Mouse (Mus musculus): ENCODE measurements around the gene Plekha6. TPM values are rescaled to one million over a fixed set of nuclear protein-coding genes. Genes with fewer than 3 reads are reported as not detected.

Gene Plekha6
- polyA plus RNA-seq, 1 experiment: 0.12 TPM

DNA sequence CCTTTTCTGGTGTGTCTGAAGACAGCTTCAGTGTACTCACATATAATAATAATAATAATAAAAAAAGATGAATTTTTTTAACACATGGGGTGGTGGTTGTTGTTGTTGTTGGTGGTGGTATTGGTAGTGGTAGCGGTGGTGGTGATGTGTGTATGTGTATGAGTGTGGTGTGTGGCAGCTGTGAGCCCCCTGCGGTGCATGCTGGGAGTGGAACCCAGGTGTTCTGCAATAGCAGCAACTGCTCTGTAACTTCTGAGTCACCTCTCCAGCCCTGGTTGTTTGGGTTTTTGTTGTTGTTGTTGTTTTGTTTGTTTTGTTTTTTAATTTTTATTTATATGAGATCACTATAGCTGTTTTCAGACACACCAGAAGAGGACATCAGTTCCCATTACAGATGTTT, 13.5 kb upstream of the Plekha6 start:
- TF ChIP-seq TCF3 (IDR thresholded peaks at IDR 0.05; ENCODE audit: insufficient read length, low read depth): no peak
- TF ChIP-seq POLR2AphosphoS2 (IDR thresholded peaks at IDR 0.05; ENCODE audit: insufficient read length, low read depth): no peak
- no peak for TF ChIP-seq USF1 (IDR thresholded peaks at IDR 0.05; ENCODE audit: low read depth)
- TF ChIP-seq SRF (IDR thresholded peaks at IDR 0.05; ENCODE audit: control insufficient read depth, insufficient read length, low read depth): no peak
- TF ChIP-seq MAX (IDR thresholded peaks at IDR 0.05; ENCODE audit: low read depth): no peak
- no peak for TF ChIP-seq MYOD1 (IDR thresholded peaks at IDR 0.05; ENCODE audit: control insufficient read depth in 1 of 3, insufficient read length in 2 of 3, low read depth in 2 of 3)
- no peak for TF ChIP-seq CEBPB (IDR thresholded peaks at IDR 0.05; ENCODE audit: insufficient read depth, poor library complexity, severe bottlenecking)
- Histone ChIP-seq H3K36me3 (ENCODE audit: control insufficient read depth, insufficient read depth) (no peaks in the 10 kb centered on the region), H3K27me3 (ENCODE audit: control insufficient read depth, insufficient read depth, insufficient read length) (peaks cover 11% of the 10 kb centered on the region), H3ac (ENCODE audit: control insufficient read depth, insufficient read length) (no peak overlapping the region), H3K4me3 (no peak overlapping the region), H3K79me2 (ENCODE audit: control insufficient read depth, insufficient read depth) (no peaks in the 10 kb centered on the region), H3K4me2 (ENCODE audit: low read depth) (no peak overlapping the region)

DNA sequence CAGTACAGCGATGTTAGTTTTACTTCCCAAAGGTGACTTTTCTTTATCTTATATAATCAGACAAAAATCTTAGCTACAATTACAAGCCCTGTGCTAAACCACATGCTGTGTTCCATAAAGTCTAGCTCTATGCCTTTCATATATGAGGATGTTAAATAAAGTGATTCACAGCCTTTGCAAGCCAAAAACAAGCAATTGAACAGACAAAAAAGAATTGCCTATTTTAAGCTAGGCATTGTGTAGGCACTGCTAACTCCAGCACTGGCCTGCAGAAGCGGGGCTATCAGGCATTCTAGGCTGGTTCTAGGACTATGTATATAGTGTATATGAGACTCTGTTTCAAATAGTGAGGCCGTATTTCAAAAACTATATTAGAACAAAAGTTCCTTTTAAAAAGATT, 11.8 kb upstream of the Plekha6 start:
- TF ChIP-seq E2F4 (IDR thresholded peaks at IDR 0.05; ENCODE audit: insufficient read depth) (no peak), MAX (IDR thresholded peaks at IDR 0.05; ENCODE audit: low read depth) (no peak), CEBPB (IDR thresholded peaks at IDR 0.05; ENCODE audit: insufficient read depth, poor library complexity, severe bottlenecking) (no peak), POLR2A (IDR thresholded peaks at IDR 0.05; ENCODE audit: insufficient read length, low read depth) (no peak), TCF12 (IDR thresholded peaks at IDR 0.05; ENCODE audit: insufficient read depth, poor library complexity, severe bottlenecking) (no peak), TCF3 (IDR thresholded peaks at IDR 0.05; ENCODE audit: insufficient read length, low read depth) (no peak), USF1 (IDR thresholded peaks at IDR 0.05; ENCODE audit: low read depth) (no peak), MYOG (IDR thresholded peaks at IDR 0.05; ENCODE audit: control insufficient read depth in 1 of 3, insufficient read depth in 1 of 3, insufficient read length in 2 of 3, low read depth in 2 of 3) (no peak), REST (IDR thresholded peaks at IDR 0.05; ENCODE audit: insufficient read depth, insufficient read length) (no peak), MYOD1 (IDR thresholded peaks at IDR 0.05; ENCODE audit: control insufficient read depth in 1 of 3, insufficient read length in 2 of 3, low read depth in 2 of 3) (no peak), SRF (IDR thresholded peaks at IDR 0.05; ENCODE audit: control insufficient read depth, insufficient read length, low read depth) (no peak), POLR2AphosphoS2 (IDR thresholded peaks at IDR 0.05; ENCODE audit: insufficient read length, low read depth) (no peak)
- H3K4me2 ChIP-seq (ENCODE audit: low read depth): no peak overlapping the region

DNA sequence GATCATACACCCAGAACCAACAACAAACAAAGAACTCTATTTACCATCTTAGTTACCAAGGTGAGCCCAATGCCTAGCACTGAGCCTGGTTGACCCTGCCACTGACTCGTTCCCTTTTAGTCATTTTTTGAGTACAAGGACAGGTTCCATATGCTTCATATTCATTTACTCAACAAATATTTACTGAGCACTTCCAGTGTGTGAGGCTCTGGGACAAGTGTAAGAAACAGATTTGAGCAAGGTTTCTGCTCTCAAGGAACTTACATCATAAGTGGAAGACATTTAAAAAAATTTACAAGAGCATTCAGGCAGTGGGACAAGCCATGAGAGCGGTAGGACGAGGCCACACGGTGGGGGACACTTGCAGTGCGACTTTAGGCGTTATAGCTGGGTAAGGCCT, 8.7 kb upstream of the Plekha6 start:
- Histone ChIP-seq H3K36me3 (ENCODE audit: control insufficient read depth, insufficient read depth) (no peaks in the 10 kb centered on the region), H3K27me3 (ENCODE audit: control insufficient read depth, insufficient read depth, insufficient read length) (peaks cover 42% of the 10 kb centered on the region), H3K79me2 (ENCODE audit: control insufficient read depth, insufficient read depth) (no peaks in the 10 kb centered on the region), H3ac (ENCODE audit: control insufficient read depth, insufficient read length) (no peak overlapping the region), H3K4me3 (no peak overlapping the region), H3K4me2 (ENCODE audit: low read depth) (no peak overlapping the region)
- TF ChIP-seq TCF12 (IDR thresholded peaks at IDR 0.05; ENCODE audit: insufficient read depth, poor library complexity, severe bottlenecking) (no peak), CEBPB (IDR thresholded peaks at IDR 0.05; ENCODE audit: insufficient read depth, poor library complexity, severe bottlenecking) (no peak), POLR2AphosphoS2 (IDR thresholded peaks at IDR 0.05; ENCODE audit: insufficient read length, low read depth) (no peak), SRF (IDR thresholded peaks at IDR 0.05; ENCODE audit: control insufficient read depth, insufficient read length, low read depth) (no peak), TCF3 (IDR thresholded peaks at IDR 0.05; ENCODE audit: insufficient read length, low read depth) (no peak), REST (IDR thresholded peaks at IDR 0.05; ENCODE audit: insufficient read depth, insufficient read length) (no peak), MAX (IDR thresholded peaks at IDR 0.05; ENCODE audit: low read depth) (no peak), POLR2A (IDR thresholded peaks at IDR 0.05; ENCODE audit: insufficient read length, low read depth) (no peak), USF1 (IDR thresholded peaks at IDR 0.05; ENCODE audit: low read depth) (no peak), MYOG (IDR thresholded peaks at IDR 0.05; ENCODE audit: control insufficient read depth in 1 of 3, insufficient read depth in 1 of 3, insufficient read length in 2 of 3, low read depth in 2 of 3) (no peak), E2F4 (IDR thresholded peaks at IDR 0.05; ENCODE audit: insufficient read depth) (no peak), MYOD1 (IDR thresholded peaks at IDR 0.05; ENCODE audit: control insufficient read depth in 1 of 3, insufficient read length in 2 of 3, low read depth in 2 of 3) (no peak)

More for the DNA sequence above, 11.8 kb upstream of the Plekha6 start:
- Histone ChIP-seq H3K27me3 (ENCODE audit: control insufficient read depth, insufficient read depth, insufficient read length) (peaks cover 24% of the 10 kb centered on the region), H3K79me2 (ENCODE audit: control insufficient read depth, insufficient read depth) (no peaks in the 10 kb centered on the region), H3ac (ENCODE audit: control insufficient read depth, insufficient read length) (no peak overlapping the region), H3K36me3 (ENCODE audit: control insufficient read depth, insufficient read depth) (no peaks in the 10 kb centered on the region), H3K4me3 (no peak overlapping the region)

DNA sequence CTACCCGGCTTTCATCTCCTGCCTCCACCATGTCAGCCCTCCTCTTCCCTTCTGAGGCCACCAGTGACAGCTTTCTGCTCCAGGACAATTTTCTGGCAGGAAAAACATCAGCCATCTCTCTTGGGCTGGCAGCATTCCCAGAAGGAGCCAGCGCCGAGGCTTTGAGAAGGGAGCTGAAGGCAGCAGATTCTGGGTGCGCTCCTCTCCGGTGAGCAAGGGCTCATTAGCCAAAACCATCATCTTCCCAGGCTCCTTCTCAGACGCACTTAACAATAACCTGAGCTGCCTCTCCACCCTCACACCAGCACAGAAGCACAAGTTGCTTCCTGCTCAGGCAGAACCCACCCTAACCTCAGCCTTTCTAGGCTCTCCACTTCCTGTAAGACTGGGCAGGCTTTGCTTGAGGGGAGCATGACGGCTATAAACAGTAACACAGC, 4.9 kb upstream of the Plekha6 start:
- TF ChIP-seq E2F4 (IDR thresholded peaks at IDR 0.05; ENCODE audit: insufficient read depth): no peak
- TF ChIP-seq REST (IDR thresholded peaks at IDR 0.05; ENCODE audit: insufficient read depth, insufficient read length): no peak
- no peak for TF ChIP-seq MYOG (IDR thresholded peaks at IDR 0.05; ENCODE audit: control insufficient read depth in 1 of 3, insufficient read depth in 1 of 3, insufficient read length in 2 of 3, low read depth in 2 of 3)
- Histone ChIP-seq H3K27me3 (ENCODE audit: control insufficient read depth, insufficient read depth, insufficient read length) (peaks cover 80% of the 10 kb centered on the region), H3K4me3 (no peak overlapping the region)

DNA sequence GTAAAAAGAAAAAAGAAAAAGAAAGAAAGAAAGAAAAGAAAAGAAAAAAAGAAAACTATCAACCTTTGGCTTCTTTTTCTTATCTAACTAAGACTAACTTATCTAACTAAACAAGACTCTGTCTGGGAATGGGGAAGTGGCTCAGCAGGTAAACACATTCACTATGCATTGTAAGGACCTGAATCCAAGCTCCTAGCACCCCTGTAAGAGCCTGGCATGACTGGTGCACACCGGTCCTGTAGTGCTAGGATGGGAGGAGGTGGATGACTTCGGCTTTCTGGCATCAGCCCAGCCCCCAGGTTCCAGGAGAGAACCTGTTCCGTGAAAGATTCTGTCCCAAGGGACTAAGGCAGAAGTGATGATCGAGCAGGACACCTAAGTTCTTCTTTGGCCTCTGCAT, 2.5 kb upstream of the Plekha6 start:
- H3K79me2 ChIP-seq (ENCODE audit: control insufficient read depth, insufficient read depth): no peaks in the 10 kb centered on the region
- H3K4me2 ChIP-seq (ENCODE audit: low read depth): no peak overlapping the region
- H3K36me3 ChIP-seq (ENCODE audit: control insufficient read depth, insufficient read depth): no peaks in the 10 kb centered on the region
- peaks cover 82% of the 10 kb centered on the region for H3K27me3 ChIP-seq (ENCODE audit: control insufficient read depth, insufficient read depth, insufficient read length)
- no peak for TF ChIP-seq CEBPB (IDR thresholded peaks at IDR 0.05; ENCODE audit: insufficient read depth, poor library complexity, severe bottlenecking)
- no peak for TF ChIP-seq REST (IDR thresholded peaks at IDR 0.05; ENCODE audit: insufficient read depth, insufficient read length)
- no peak for TF ChIP-seq MYOD1 (IDR thresholded peaks at IDR 0.05; ENCODE audit: control insufficient read depth in 1 of 3, insufficient read length in 2 of 3, low read depth in 2 of 3)
- no peak for TF ChIP-seq SRF (IDR thresholded peaks at IDR 0.05; ENCODE audit: control insufficient read depth, insufficient read length, low read depth)
- TF ChIP-seq TCF12 (IDR thresholded peaks at IDR 0.05; ENCODE audit: insufficient read depth, poor library complexity, severe bottlenecking): no peak
- no peak for TF ChIP-seq POLR2A (IDR thresholded peaks at IDR 0.05; ENCODE audit: insufficient read length, low read depth)
- no peak for TF ChIP-seq TCF3 (IDR thresholded peaks at IDR 0.05; ENCODE audit: insufficient read length, low read depth)
- TF ChIP-seq E2F4 (IDR thresholded peaks at IDR 0.05; ENCODE audit: insufficient read depth): no peak
- TF ChIP-seq MYOG (IDR thresholded peaks at IDR 0.05; ENCODE audit: control insufficient read depth in 1 of 3, insufficient read depth in 1 of 3, insufficient read length in 2 of 3, low read depth in 2 of 3): no peak
- no peak for TF ChIP-seq MAX (IDR thresholded peaks at IDR 0.05; ENCODE audit: low read depth)
- TF ChIP-seq USF1 (IDR thresholded peaks at IDR 0.05; ENCODE audit: low read depth): no peak
- no peak for TF ChIP-seq POLR2AphosphoS2 (IDR thresholded peaks at IDR 0.05; ENCODE audit: insufficient read length, low read depth)
- H3ac ChIP-seq (ENCODE audit: control insufficient read depth, insufficient read length): no peak overlapping the region
- no peak overlapping the region for H3K4me3 ChIP-seq

More for the DNA sequence above, 4.9 kb upstream of the Plekha6 start:
- H3K36me3 ChIP-seq (ENCODE audit: control insufficient read depth, insufficient read depth): no peaks in the 10 kb centered on the region
- H3K4me2 ChIP-seq (ENCODE audit: low read depth): no peak overlapping the region
- H3K79me2 ChIP-seq (ENCODE audit: control insufficient read depth, insufficient read depth): no peaks in the 10 kb centered on the region
- no peak overlapping the region for H3ac ChIP-seq (ENCODE audit: control insufficient read depth, insufficient read length)

Data from myocyte (in vitro differentiated cells).